Mouse (Mus musculus): Measurements from ENCODE around the gene Plekha6. TPM values are rescaled to one million over a fixed set of nuclear protein-coding genes. Genes with fewer than 3 reads are reported as not detected.

Gene Plekha6
- polyA plus RNA-seq, 1 experiment from 2014 or later: 4.6 TPM

DNA sequence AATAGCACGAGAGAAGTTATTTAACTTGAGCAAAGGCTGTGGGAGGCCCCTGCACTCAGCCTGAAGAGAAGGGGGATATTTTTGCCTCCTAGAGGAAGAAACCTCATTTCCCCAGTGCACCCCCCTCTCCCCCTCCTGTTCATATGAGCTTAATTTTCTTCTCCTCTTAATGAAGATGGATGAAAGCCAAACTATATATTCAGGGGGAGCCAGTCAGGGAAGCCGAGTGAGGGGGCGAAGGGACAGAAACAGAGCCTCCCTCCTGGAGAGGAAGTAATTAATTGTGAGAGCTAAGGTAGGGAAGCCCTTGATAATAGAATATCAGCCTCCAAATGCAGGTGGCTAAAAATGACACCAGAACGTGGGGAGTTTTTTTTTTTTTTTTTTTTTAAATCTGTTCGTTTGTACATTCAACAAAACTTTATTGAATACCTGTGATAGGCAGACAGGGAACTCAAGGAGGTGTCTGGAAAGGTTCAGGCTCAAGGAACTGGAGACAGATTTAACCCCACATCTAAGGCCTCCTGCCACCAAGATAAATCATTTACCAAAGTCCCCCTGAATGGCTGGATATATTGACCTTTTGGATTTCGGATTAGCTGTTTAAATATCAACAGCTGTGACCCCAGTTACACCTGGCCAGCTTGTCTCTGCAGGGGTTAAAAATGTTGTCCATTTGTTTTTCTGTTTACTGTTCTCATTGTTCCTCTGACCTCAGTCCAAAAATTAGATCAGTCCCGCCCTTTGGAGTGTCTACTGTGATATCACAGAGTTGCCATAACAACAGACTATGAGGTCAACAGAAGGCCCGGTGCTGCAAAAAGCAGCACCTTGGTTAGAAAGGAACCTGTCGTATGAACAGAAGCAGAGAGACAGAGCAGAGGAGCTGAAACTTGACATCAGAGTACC is 91.1 kb downstream of the Plekha6 start:
- Histone ChIP-seq H3K27me3 (0 out of 2 replicates have a peak, but pooled peaks cover 6% of the 10 kb centered on the region), H3K9ac (no peak overlapping the region), H3K4me1 (peaks cover 36% of the 10 kb centered on the region), H3K9me3 (no peaks in the 10 kb centered on the region), H3K36me3 (no peaks in the 10 kb centered on the region), H3K4me2 (no peak overlapping the region), H3K4me3 (no peak overlapping the region), H3K27ac (no peak overlapping the region)
- 43% methylated on average over 9 of the region's 9 CpGs for WGBS
- no peak for ATAC-seq (ENCODE audit: insufficient number of reproducible peaks, low FRiP score, low TSS enrichment, low read depth)

DNA sequence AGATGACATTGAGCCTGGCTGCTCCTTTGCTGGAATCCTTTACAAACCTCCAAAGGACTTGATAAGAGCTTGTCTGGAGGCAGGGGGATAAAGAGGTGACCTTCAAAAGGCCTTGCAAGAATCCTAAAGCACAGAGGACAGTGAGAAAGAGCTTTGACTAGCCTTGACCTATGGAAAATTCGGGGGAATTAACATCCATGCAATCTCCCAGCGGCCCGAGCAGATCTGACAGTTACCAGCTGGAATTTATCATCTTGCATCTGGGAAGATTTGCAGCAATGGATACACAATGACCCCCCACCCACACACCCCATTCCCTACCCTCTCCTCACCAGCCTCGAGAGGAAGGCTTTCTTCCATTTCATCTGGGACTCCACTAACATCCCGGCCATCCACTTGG is 91.8 kb downstream of the Plekha6 start:
- Histone ChIP-seq H3K4me3 (no peak overlapping the region), H3K4me2 (no peak overlapping the region), H3K4me1 (peaks cover 36% of the 10 kb centered on the region), H3K9ac (no peak overlapping the region), H3K27me3 (0 out of 2 replicates have a peak, but pooled peaks cover 6% of the 10 kb centered on the region), H3K36me3 (no peaks in the 10 kb centered on the region), H3K9me3 (no peaks in the 10 kb centered on the region), H3K27ac (no peak overlapping the region)
- 54% methylated on average over 5 of the region's 5 CpGs for WGBS
- ATAC-seq (ENCODE audit: insufficient number of reproducible peaks, low FRiP score, low TSS enrichment, low read depth): no peak

DNA sequence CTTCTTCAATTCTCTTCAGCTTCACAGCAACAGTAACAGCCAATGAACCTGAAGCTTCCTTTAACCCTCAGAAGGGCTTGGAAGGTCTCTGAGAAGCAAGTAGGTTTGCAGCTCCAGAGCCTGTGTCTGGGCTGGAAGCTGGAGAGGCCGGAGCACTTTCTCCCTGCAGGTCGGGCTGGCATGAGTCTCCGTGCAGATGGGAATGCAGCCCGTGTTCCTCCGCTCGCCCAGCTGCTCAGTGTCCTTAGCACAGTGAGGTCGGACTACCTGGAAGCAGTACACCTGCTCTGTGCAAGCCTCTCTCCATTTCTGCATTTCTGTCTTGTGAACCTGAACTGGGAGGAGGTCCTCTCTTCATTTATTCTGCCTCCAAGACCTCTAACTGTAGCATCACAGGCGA is 92.3 kb downstream of the Plekha6 start:
- Histone ChIP-seq H3K27me3 (0 out of 2 replicates have a peak, but pooled peaks cover 6% of the 10 kb centered on the region), H3K4me1 (peaks cover 30% of the 10 kb centered on the region), H3K4me3 (no peak overlapping the region), H3K4me2 (no peak overlapping the region), H3K36me3 (no peaks in the 10 kb centered on the region), H3K27ac (no peak overlapping the region), H3K9me3 (no peaks in the 10 kb centered on the region), H3K9ac (no peak overlapping the region)
- WGBS: 68% methylated on average over 8 of the region's 8 CpGs
- no peak for ATAC-seq (ENCODE audit: insufficient number of reproducible peaks, low FRiP score, low TSS enrichment, low read depth)

DNA sequence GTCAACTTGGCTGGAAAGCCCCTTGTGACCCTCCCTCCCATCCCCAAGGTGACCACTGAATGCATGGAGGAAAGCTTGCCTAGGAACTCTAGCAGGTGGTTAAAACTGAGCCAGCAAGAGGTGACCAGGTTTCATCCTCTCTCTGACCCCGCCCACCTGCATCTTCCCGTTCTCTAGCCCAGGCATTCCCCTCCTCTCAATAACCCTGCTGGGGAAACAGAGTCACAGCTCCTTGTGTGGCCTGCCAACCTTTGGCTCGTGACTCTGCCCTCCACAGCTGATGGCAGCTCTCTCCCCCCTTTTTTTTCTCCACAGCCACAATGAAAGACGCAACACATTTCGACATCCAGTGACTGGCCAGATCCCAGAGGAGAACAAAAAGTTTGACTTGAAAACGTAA is 94.7 kb downstream of the Plekha6 start:
- no peak overlapping the region for H3K4me2 ChIP-seq
- WGBS: 65% methylated on average over 6 of the region's 6 CpGs

GRCm38 (mm10) chr1:133262628-133263027 is 98.6 kb downstream of the Plekha6 start:
- peaks cover 9% of the 10 kb centered on the region; the same call in 1 of the 2 replicates for H3K27me3 ChIP-seq
- no peaks in the 10 kb centered on the region for H3K36me3 ChIP-seq
- H3K9me3 ChIP-seq: no peaks in the 10 kb centered on the region
- H3K4me2 ChIP-seq: no peak overlapping the region
- H3K9ac ChIP-seq: no peak overlapping the region
- no peak overlapping the region for H3K4me3 ChIP-seq
- H3K4me1 ChIP-seq: 0 out of 2 replicates have a peak, but pooled peaks cover 3% of the 10 kb centered on the region
- ATAC-seq (ENCODE audit: insufficient number of reproducible peaks, low FRiP score, low TSS enrichment, low read depth): no peak
- WGBS: 88% methylated on average over 6 of the region's 6 CpGs
- no peak overlapping the region for H3K27ac ChIP-seq

More for the DNA sequence above, 94.7 kb downstream of the Plekha6 start:
- H3K36me3 ChIP-seq: no peaks in the 10 kb centered on the region
- no peaks in the 10 kb centered on the region for H3K9me3 ChIP-seq
- peaks cover 10% of the 10 kb centered on the region for H3K4me1 ChIP-seq
- no peak for ATAC-seq (ENCODE audit: insufficient number of reproducible peaks, low FRiP score, low TSS enrichment, low read depth)
- 0 out of 2 replicates have a peak, but pooled peaks cover 6% of the 10 kb centered on the region for H3K27me3 ChIP-seq
- no peak overlapping the region for H3K4me3 ChIP-seq
- no peak overlapping the region for H3K9ac ChIP-seq
- H3K27ac ChIP-seq: no peak overlapping the region

DNA sequence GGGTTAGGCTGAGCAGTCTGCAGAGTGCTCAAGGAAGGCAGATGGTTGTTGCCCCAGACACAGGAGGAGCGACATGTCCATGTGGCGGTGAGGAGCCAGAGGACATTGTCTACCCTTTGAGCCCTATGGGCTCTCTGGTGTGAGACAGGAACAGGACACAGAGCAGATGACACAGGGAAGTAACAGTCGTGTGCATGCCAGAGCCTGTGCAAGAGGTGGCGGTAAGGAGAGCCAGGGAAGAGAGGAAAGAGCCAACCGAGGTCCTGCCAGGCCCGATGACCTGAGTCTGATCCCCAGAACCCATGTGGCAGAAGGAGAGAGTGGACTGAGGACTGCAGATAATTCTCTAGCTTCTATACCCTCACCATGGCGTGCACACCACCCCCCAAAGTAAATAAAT is 99.1 kb downstream of the Plekha6 start:
- Histone ChIP-seq H3K9me3 (no peaks in the 10 kb centered on the region), H3K9ac (no peak overlapping the region), H3K27me3 (peaks cover 5% of the 10 kb centered on the region; the same call in 1 of the 2 replicates), H3K36me3 (no peaks in the 10 kb centered on the region), H3K4me2 (no peak overlapping the region), H3K27ac (no peak overlapping the region), H3K4me3 (no peak overlapping the region), H3K4me1 (0 out of 2 replicates have a peak, but pooled peaks cover 8% of the 10 kb centered on the region)
- WGBS: 87% methylated on average over 7 of the region's 7 CpGs
- no peak for ATAC-seq (ENCODE audit: insufficient number of reproducible peaks, low FRiP score, low TSS enrichment, low read depth)

GRCm38 (mm10) chr1:133264367-133264766 is 100.4 kb downstream of the Plekha6 start:
- no peak overlapping the region for H3K4me3 ChIP-seq
- H3K27ac ChIP-seq: no peak overlapping the region
- 0 out of 2 replicates have a peak, but pooled peaks cover 9% of the 10 kb centered on the region for H3K4me1 ChIP-seq
- WGBS: 64% methylated on average over 12 of the region's 12 CpGs
- no peak for ATAC-seq (ENCODE audit: insufficient number of reproducible peaks, low FRiP score, low TSS enrichment, low read depth)
- H3K9ac ChIP-seq: no peak overlapping the region
- H3K27me3 ChIP-seq: peaks cover 3% of the 10 kb centered on the region; the same call in 1 of the 2 replicates
- no peak overlapping the region for H3K4me2 ChIP-seq
- H3K36me3 ChIP-seq: no peaks in the 10 kb centered on the region
- H3K9me3 ChIP-seq: no peaks in the 10 kb centered on the region

- peaks cover 3% of the 10 kb centered on the region; the same call in 1 of the 2 replicates for H3K27me3 ChIP-seq
- no peaks in the 10 kb centered on the region for H3K9me3 ChIP-seq
- 62% methylated on average over 11 of the region's 11 CpGs for WGBS
- 0 out of 2 replicates have a peak, but pooled peaks cover 9% of the 10 kb centered on the region for H3K4me1 ChIP-seq
- H3K4me2 ChIP-seq: no peak overlapping the region
- H3K9ac ChIP-seq: no peak overlapping the region
- no peak overlapping the region for H3K27ac ChIP-seq
- H3K36me3 ChIP-seq: no peaks in the 10 kb centered on the region
- no peak for ATAC-seq (ENCODE audit: insufficient number of reproducible peaks, low FRiP score, low TSS enrichment, low read depth)
- no peak overlapping the region for H3K4me3 ChIP-seq
Measured at GRCm38 (mm10) chr1:133265114-133265766, 101.2 kb downstream of the Plekha6 start.

DNA sequence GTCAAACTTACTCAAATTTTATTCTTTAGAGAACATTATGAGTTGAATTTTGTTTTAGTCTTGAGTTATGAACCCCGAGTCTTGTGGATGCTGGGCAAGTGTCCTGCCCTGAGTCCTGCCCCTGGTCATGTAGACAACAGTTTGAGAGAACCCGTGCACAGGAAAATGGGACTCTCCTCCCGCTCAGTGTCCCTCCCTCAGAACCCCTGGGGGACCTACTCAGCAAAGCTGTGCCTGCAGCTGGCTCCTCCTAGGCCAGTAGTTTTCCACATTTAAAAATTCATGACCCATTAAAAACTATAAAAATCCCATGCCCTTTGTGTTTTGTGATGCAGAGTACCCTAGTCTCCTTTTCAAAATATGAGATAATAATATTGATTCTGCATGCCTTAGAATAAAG is 103.1 kb downstream of the Plekha6 start:
- H3K27ac ChIP-seq: no peak overlapping the region
- H3K4me1 ChIP-seq: 0 out of 2 replicates have a peak, but pooled peaks cover 9% of the 10 kb centered on the region
- ATAC-seq (ENCODE audit: insufficient number of reproducible peaks, low FRiP score, low TSS enrichment, low read depth): no peak
- H3K4me2 ChIP-seq: no peak overlapping the region
- WGBS: 54% methylated on average over 3 of the region's 3 CpGs
- H3K9me3 ChIP-seq: no peaks in the 10 kb centered on the region
- no peaks in the 10 kb centered on the region for H3K36me3 ChIP-seq
- H3K4me3 ChIP-seq: no peak overlapping the region
- no peak overlapping the region for H3K9ac ChIP-seq
- H3K27me3 ChIP-seq: peaks cover 3% of the 10 kb centered on the region; the same call in 1 of the 2 replicates

GRCm38 (mm10) chr1:133267813-133268492 is 103.9 kb downstream of the Plekha6 start:
- Histone ChIP-seq H3K27ac (no peak overlapping the region), H3K36me3 (no peaks in the 10 kb centered on the region), H3K27me3 (peaks cover 3% of the 10 kb centered on the region; the same call in 1 of the 2 replicates), H3K9me3 (no peaks in the 10 kb centered on the region), H3K4me3 (no peak overlapping the region), H3K4me2 (no peak overlapping the region), H3K4me1 (0 out of 2 replicates have a peak, but pooled peaks cover 9% of the 10 kb centered on the region), H3K9ac (no peak overlapping the region)
- ATAC-seq (ENCODE audit: insufficient number of reproducible peaks, low FRiP score, low TSS enrichment, low read depth): no peak; the same call in 1 of the 2 replicates
- WGBS: 32% methylated on average over 10 of the region's 10 CpGs

DNA sequence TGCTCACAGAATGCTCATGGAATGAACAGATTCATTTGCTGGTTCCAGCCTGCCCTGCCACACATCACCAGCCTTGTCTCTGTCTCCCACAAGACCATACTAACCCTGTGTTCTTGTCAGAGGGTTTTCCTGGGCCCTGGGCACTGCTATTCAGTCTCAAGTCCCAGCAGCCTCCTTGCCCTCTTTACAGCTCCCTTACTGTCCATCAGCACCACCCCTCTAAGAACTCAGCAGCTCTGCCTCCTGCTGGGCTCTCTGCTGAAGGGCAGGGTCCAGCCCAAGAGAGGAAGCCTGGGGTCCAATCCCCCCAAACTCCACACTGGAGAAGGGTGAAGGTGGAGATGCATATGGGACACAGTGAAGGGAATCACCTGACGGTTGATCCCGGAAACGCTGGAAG is 104.5 kb downstream of the Plekha6 start:
- ATAC-seq (ENCODE audit: insufficient number of reproducible peaks, low FRiP score, low TSS enrichment, low read depth): no peak
- 0 out of 2 replicates have a peak, but pooled peaks cover 9% of the 10 kb centered on the region for H3K4me1 ChIP-seq
- H3K4me2 ChIP-seq: no peak overlapping the region
- H3K4me3 ChIP-seq: no peak overlapping the region
- H3K27me3 ChIP-seq: peaks cover 3% of the 10 kb centered on the region; the same call in 1 of the 2 replicates
- no peak overlapping the region for H3K27ac ChIP-seq
- WGBS: 78% methylated on average over 3 of the region's 3 CpGs
- H3K9me3 ChIP-seq: no peaks in the 10 kb centered on the region
- no peak overlapping the region for H3K9ac ChIP-seq
- no peaks in the 10 kb centered on the region for H3K36me3 ChIP-seq
